Mouse (Mus musculus) hindbrain, postnatal 0 days (tissue): ENCODE results near the gene Snx3. TPM values are rescaled to one million over a fixed set of nuclear protein-coding genes. Genes with fewer than 3 reads are reported as not detected.

Experiments used
- ATAC-seq: fragments of 200-750 bp; cut with Nextera tagmentation; 2 replicates; pipeline ENCODE4 v1.8.0; 2017; ENCODE audit warnings: mild to moderate bottlenecking, moderate TSS enrichment, moderate library complexity
- DNase-seq: peaks from one replicate; pipeline ENCODE4 v3.0.0-alpha.2; 2015; ENCODE audit warnings: low spot score
- H3K27ac ChIP-seq: fragments of 300-500 bp; sonication (generic); 2 replicates; pipeline ENCODE4 v1.5.1; 2014; ENCODE audit warnings: mild to moderate bottlenecking
- H3K27me3 ChIP-seq: fragments of 300-500 bp; sonication (generic); 2 replicates; pipeline ENCODE4 v1.6.1; 2014; ENCODE audit warnings: low read length, mixed read lengths; ENCODE audit not compliant: insufficient read depth
- H3K36me3 ChIP-seq: fragments of 300-500 bp; sonication (generic); 2 replicates; pipeline ENCODE4 v1.6.1; 2014; ENCODE audit warnings: low read length, mixed read lengths; ENCODE audit not compliant: insufficient read depth
- H3K4me1 ChIP-seq: fragments of 300-500 bp; sonication (generic); 2 replicates; pipeline ENCODE4 v1.6.1; 2014; ENCODE audit warnings: antibody characterized with exemption, low read length, mixed read lengths; ENCODE audit not compliant: insufficient read depth
- H3K4me2 ChIP-seq: fragments of 300-500 bp; sonication (generic); 2 replicates; pipeline ENCODE4 v1.6.1; 2014; ENCODE audit warnings: low read depth, mild to moderate bottlenecking, low read length, moderate library complexity, mixed read lengths
- H3K4me3 ChIP-seq: fragments of 300-500 bp; sonication (generic); 2 replicates; pipeline ENCODE4 v1.5.1; 2014; ENCODE audit warnings: low read length
- H3K9ac ChIP-seq: fragments of 300-500 bp; sonication (generic); replicated peaks from 2 replicates; pipeline ENCODE4 v1.6.1; 2014; ENCODE audit warnings: mild to moderate bottlenecking, low read length, moderate library complexity, mixed read lengths
- H3K9me3 ChIP-seq: fragments of 300-500 bp; sonication (generic); 2 replicates; pipeline ENCODE4 v1.6.1; 2016; ENCODE audit warnings: low read length, mixed read lengths
- CTCF ChIP-seq: IDR thresholded peaks from 2 replicates; pipeline ENCODE4 v1.5.1; 2016; ENCODE audit warnings: antibody characterized with exemption, control low read depth, low read depth
- WGBS: fragments of 180-500 bp; shearing (Covaris S2); extraction: QIAGEN DNeasy Blood & Tissue Kit; methylation state at CpG from one replicate; pipeline ENCODE4 v1.1.7; 2014; 5-methylcytosine and 5-hydroxymethylcytosine counted together
- polyA plus RNA-seq: library from polyadenylated mRNA; unstranded; fragments of >200 nt; fragmentation: Nextera tagmentation; extraction: Ambion mirVana; gene quantifications from 2 replicates; pipeline ENCODE4 v1.2.1, GENCODE M21; 2015
- total RNA-seq: library from RNA; depleted of rRNA; stranded (reverse); fragments of >200 nt; gene quantifications from 2 replicates; pipeline ENCODE4 v1.2.3, GENCODE M21; 2014

The Snx3 gene
- total and polyA plus RNA-seq, 2 experiments from 2014 or later = 134 to 344 TPM

DNA sequence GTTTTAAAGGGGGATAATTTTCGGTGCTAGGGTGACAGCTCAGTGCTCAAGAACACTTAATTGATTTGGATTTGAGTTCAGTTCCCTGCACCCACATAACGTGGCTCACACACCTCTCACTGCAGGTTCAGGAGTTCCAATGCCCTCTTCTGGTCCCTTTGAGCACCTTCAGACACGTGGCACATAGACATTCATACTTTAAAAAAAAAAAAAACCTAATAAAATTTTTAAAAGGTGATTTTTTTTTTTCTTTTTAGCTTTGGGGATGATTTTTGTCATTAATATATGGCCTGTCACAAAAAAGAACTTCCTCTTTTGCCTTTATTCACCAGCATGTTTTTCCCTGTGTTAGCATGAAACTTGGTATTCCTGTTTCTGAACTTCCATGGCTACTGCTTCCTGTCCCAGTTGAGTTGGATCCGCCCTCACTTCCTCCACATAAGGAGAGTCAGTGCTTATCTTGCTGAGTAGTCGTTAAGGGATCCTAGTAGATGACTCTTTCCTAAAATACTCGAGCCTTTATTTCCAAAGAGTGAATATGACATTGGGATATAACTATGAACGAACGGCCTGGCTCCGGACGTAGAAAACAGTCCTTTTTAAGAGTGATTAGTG lies 2.4 kb downstream of the Snx3 start:
- no peak for DNase-seq
- H3K36me3 ChIP-seq = no peaks in the 10 kb centered on the region
- no peak overlapping the region for H3K4me2 ChIP-seq
- no peaks in the 10 kb centered on the region; the same call in 1 of the 2 replicates for H3K4me1 ChIP-seq
- ATAC-seq = no peak
- no peak overlapping the region for H3K9ac ChIP-seq
- 94% methylated on average over 10 of the region's 10 CpGs for WGBS
- TF ChIP-seq CTCF = no peak
- no peaks in the 10 kb centered on the region for H3K27me3 ChIP-seq
- no peaks in the 10 kb centered on the region for H3K9me3 ChIP-seq
- H3K4me3 ChIP-seq = no peak overlapping the region
- no peak overlapping the region for H3K27ac ChIP-seq

DNA sequence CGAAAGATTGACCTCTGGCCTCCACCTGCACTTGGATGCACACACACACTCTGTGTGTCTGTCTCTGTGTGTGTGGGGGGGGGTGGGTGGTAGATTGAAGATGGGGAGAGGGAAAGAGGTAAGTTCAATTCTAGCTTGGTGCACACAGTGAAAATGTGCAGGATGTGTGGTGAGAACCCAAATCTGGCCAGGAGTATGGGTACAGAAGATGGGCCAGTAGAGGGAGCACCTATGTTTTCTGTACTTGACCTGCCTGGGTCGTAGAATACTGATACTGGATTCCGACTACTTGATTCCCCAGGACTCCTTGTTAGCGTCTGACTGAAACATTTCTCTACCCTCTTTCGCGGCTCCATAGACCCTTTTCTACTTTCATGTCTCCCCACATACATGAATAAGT lies 8.3 kb downstream of the Snx3 start:
- Histone ChIP-seq H3K9me3 (no peaks in the 10 kb centered on the region), H3K4me2 (no peak overlapping the region), H3K9ac (no peak overlapping the region), H3K27me3 (no peaks in the 10 kb centered on the region), H3K27ac (no peak overlapping the region), H3K4me3 (no peak overlapping the region), H3K36me3 (no peaks in the 10 kb centered on the region), H3K4me1 (no peaks in the 10 kb centered on the region)
- TF ChIP-seq CTCF = no peak
- 84% methylated on average over 6 of the region's 6 CpGs for WGBS
- ATAC-seq = no peak
- no peak for DNase-seq

DNA sequence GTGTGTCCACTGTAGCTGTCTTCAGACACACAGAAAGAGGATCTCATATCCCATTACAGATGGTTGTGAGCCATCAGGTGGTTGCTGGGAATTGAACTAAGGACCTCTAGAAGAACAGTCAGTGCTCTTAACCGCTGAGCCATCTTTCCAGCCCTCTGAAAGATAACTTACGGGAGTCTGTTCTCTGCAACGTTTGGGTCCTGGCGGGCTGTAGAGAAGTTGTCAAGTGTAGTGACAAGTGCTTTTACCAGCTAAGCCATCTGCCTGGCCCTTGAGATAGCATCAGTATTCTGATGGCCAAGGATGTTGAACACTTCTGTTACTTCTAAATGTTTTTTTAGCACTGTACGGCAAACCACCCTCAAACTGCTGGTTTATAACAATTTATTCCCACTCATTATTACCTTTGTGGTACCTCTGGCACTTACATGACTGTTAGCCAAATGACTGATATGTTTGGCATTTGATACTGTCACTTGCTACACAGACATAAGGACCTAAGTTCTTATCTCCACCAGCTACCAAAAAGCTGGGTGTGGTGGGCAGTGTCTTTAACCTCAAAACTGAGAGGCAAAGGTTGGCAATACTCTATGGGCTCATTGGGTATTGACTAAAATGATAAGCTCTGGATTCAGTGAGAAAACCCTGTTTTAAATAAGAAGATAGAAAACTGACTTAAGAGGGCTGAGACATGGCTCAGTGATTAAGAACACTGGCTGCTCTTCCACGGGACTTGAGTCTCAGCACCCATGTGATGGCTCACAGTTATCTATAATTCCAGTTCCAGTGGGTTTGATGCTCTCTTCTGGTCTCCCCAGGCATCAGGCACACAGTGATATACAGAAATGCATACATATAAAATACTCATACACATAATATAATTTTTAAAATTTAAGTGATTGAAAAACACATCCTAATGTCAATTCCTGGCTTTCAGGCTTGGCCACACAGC lies 9.6 kb downstream of the Snx3 start:
- Histone ChIP-seq H3K27me3 (no peaks in the 10 kb centered on the region), H3K27ac (no peak overlapping the region), H3K36me3 (no peaks in the 10 kb centered on the region), H3K4me3 (no peak overlapping the region), H3K9ac (no peak overlapping the region), H3K9me3 (no peaks in the 10 kb centered on the region), H3K4me2 (no peak overlapping the region), H3K4me1 (no peaks in the 10 kb centered on the region)
- WGBS = 91% methylated on average over 6 of the region's 6 CpGs
- TF ChIP-seq CTCF = no peak
- DNase-seq (no peak), ATAC-seq (no peak)

DNA sequence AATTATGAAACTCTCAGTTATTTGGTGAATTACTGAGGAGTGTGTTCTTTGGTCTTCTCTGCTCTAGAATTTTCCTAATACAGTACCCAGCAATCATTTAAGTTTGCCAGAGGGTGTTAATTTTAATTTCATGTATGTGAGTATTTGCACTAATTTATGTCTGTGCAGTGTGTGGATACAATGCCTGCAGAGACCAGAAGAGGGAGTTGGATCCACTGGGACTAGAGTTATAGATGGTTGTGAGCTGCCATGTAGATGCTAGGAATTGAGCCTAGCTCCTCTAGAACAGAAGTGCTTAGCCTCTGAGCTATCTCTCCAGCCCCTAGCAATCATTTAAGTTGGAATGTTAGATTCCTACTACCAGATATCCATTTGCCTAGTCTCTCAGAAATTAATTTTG lies 12.3 kb downstream of the Snx3 start:
- H3K27me3 ChIP-seq = no peaks in the 10 kb centered on the region
- H3K9ac ChIP-seq = no peak overlapping the region
- no peaks in the 10 kb centered on the region for H3K4me1 ChIP-seq
- H3K4me3 ChIP-seq = no peak overlapping the region
- H3K9me3 ChIP-seq = no peaks in the 10 kb centered on the region
- ATAC-seq = no peak
- H3K4me2 ChIP-seq = no peak overlapping the region
- TF ChIP-seq CTCF = no peak
- no peak for DNase-seq
- no peaks in the 10 kb centered on the region for H3K36me3 ChIP-seq
- no peak overlapping the region for H3K27ac ChIP-seq

DNA sequence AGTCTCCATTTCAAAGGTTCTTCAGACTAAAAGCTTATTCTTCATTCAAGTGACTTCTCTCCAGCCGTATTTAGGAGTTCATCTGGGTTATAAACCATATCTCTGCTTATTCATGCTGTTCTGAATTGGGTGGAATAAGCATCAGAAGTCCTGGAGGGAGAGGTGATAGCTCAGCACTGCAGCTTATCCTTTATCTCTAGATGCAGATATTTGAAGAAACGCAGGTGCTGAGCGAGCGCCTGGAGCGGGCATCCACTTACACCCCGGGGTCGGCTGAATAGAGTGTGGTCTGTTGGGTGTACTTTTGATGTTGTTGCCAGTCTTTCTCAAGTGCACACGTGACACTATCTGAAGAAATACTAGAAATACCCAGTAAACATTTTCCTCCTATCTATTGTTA lies 16.5 kb downstream of the Snx3 start:
- 90% methylated on average over 8 of the region's 8 CpGs for WGBS
- Histone ChIP-seq H3K9me3 (no peaks in the 10 kb centered on the region), H3K4me1 (no peaks in the 10 kb centered on the region), H3K4me2 (no peak overlapping the region), H3K9ac (no peak overlapping the region), H3K36me3 (no peaks in the 10 kb centered on the region), H3K4me3 (no peak overlapping the region), H3K27me3 (no peaks in the 10 kb centered on the region), H3K27ac (no peak overlapping the region)
- DNase-seq = no peak
- ATAC-seq = no peak
- TF ChIP-seq CTCF = no peak

DNA sequence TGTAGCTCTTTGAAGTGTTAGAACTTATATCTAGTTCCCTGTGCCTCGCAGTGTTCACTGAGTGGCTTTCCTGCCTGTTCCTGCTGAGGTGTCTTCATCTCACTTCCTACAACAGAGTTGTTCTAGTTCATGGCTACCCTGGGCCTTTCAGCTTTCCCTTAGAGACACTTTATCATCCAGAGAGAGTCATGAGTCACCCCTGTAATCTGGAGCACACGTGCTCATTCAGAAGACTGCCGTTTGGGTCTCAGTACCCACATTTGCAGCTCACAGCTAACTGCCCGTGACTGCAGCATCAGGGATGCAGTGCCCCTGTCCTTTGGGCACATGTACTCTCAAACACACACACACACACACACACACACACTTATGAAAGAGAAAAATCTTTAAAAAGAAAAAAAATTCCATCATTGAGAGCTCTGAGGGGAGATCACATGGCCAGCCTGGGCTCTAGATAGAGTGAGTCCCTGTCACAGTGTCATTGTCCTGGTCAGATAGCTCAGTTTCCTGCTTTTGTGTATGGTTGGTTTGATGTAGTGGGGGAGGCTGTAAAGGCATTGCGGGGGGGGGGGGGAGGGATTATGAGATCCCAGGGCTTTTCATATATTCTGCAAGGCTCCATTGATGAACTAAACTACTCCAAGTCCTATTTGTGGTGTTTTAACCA lies 19.6 kb downstream of the Snx3 start:
- no peak overlapping the region for H3K9ac ChIP-seq
- no peaks in the 10 kb centered on the region for H3K9me3 ChIP-seq
- H3K36me3 ChIP-seq = no peaks in the 10 kb centered on the region; the same call in 1 of the 2 replicates
- no peak for DNase-seq
- WGBS = 69% methylated on average over 5 of the region's 5 CpGs
- no peak overlapping the region for H3K27ac ChIP-seq
- H3K4me3 ChIP-seq = no peak overlapping the region
- H3K4me1 ChIP-seq = no peaks in the 10 kb centered on the region
- H3K27me3 ChIP-seq = no peaks in the 10 kb centered on the region
- TF ChIP-seq CTCF = no peak
- ATAC-seq = no peak
- no peak overlapping the region for H3K4me2 ChIP-seq
